Mouse (Mus musculus): Measurements from ENCODE around the gene Sez6l2.

DNA sequence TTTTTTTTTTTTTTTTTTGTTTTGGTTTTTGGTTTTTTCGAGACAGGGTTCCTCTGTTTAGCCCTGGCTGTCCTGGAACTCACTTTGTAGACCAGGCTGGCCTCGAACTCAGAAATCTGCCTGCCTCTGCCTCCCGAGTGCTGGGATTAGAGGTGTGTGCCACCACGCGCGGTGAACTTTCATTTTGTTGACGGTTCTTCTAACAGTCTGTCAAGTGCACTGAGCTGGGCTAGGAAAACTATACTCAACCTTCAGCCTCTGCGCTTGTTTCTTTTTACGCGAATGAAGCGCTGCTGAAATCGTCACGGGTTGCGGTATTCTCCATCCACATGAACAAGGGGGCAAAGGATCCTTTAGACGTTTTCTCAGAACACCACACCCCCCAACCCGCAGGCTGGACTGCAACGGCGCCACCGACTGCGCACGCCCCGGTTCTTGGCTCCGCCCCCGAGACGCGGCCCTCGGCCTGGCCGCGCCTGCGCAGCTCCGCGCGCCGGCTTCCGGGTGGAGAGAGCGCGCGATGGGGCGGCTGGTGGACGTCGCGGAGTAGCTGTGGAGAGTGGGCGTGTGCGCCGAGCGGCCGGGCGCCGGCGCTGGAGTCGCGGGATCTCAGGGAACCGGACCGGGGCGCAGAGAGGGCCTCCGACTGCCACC, 21.9 kb upstream of the Sez6l2 start, which contains the start of gene Kctd13:
- no peak for TF ChIP-seq CTCF (conservative IDR thresholded peaks at IDR 0.05; ENCODE audit: low read length)
- no peak for TF ChIP-seq NANOG (IDR thresholded peaks at IDR 0.05; ENCODE audit: borderline replicate concordance, low read length)
- TF ChIP-seq POU5F1 (IDR thresholded peaks at IDR 0.05; ENCODE audit: borderline replicate concordance, low read length), result no peak
